Mouse (Mus musculus) small intestine, adult 2 months (tissue): Measurements from ENCODE around the gene Iqschfp.

Experiments
- CTCF ChIP-seq: fragments of 200-500 bp; IDR thresholded peaks from 2 replicates; pipeline ENCODE4 v1.5.1; 2012; ENCODE audit warnings: low read depth, mild to moderate bottlenecking, control low read depth, inconsistent platforms, low read length, moderate library complexity, mixed read lengths; ENCODE audit not compliant: insufficient replicate concordance, insufficient read length; ENCODE audit errors: extremely low read depth
- POLR2A ChIP-seq: fragments of 200-500 bp; IDR thresholded peaks from 2 replicates; pipeline ENCODE4 v1.6.1; 2012; ENCODE audit warnings: low read depth, mild to moderate bottlenecking, control low read depth, inconsistent platforms, low read length, moderate library complexity

- no peak for TF ChIP-seq POLR2A
- peak; percentile 74; the same call in 1 of the 2 replicates for TF ChIP-seq CTCF
Observed at GRCm38 (mm10) chr3:68056373-68057275, 164.6 kb downstream of the Iqschfp start.
